13 mouse cellular contexts compared by ENCODE assay signal in genomic region chr8:79105186-79105585, GRCm38 (mm10).
DNase-seq lines count a peak whose midpoint lies in the region; ATAC-seq and TF ChIP-seq lines count a peak whose summit lies in the region.
"Had no signal": no experiment of that assay in that cellular context is flagged by ENCODE, and none has a peak within 500 bp of the region (broad histone marks: within the 10 kb centered on the region; RNA-seq: fewer than 3 reads in every experiment).

No protein-coding gene starts in this region.

- WGBS in heart, embryonic 16.5 days = 61% methylated on average over 10 of the region's 10 CpGs
- 69% methylated on average over 10 of the region's 10 CpGs for WGBS in neural tube, embryonic 15.5 days
- 38% methylated on average over 10 of the region's 10 CpGs for WGBS in intestine, embryonic 15.5 days
- 83% methylated on average over 10 of the region's 10 CpGs for WGBS in midbrain, postnatal 0 days

- H3K27ac ChIP-seq in heart, embryonic 16.5 days (ENCODE audit: low read length) = peak overlapping the region; percentile 34
- H3K27ac ChIP-seq in neural tube, embryonic 15.5 days (replicated peaks) = 0 out of 2 replicates have a peak overlapping the region, but pooled peaks have one; percentile 5
- peak overlapping the region; percentile 68; the same call in 1 of the 2 replicates for H3K27ac ChIP-seq in intestine, embryonic 15.5 days
- no peak overlapping the region for H3K27ac ChIP-seq in midbrain, postnatal 0 days (ENCODE audit: low read depth, low read length)

- H3K27me3 ChIP-seq in heart, embryonic 16.5 days (ENCODE audit: control insufficient read depth, insufficient read depth, low read length) = no peaks in the 10 kb centered on the region
- no peaks in the 10 kb centered on the region for H3K27me3 ChIP-seq in neural tube, embryonic 15.5 days (replicated peaks)
- H3K27me3 ChIP-seq in intestine, embryonic 15.5 days (replicated peaks) = no peaks in the 10 kb centered on the region
- no peaks in the 10 kb centered on the region for H3K27me3 ChIP-seq in midbrain, postnatal 0 days (ENCODE audit: insufficient read depth, low read length)
- H3K27me3 ChIP-seq: CH12.LX; megakaryocyte, embryonic 14.5 days; Patski had no signal

- H3K4me1 ChIP-seq in heart, embryonic 16.5 days (ENCODE audit: control insufficient read depth, insufficient read depth, low read length) = peaks cover 10% of the 10 kb centered on the region
- H3K4me1 ChIP-seq in neural tube, embryonic 15.5 days = peaks cover 22% of the 10 kb centered on the region
- H3K4me1 ChIP-seq in intestine, embryonic 15.5 days (replicated peaks) = peaks cover 31% of the 10 kb centered on the region
- no peaks in the 10 kb centered on the region; the same call in 1 of the 2 replicates for H3K4me1 ChIP-seq in midbrain, postnatal 0 days (ENCODE audit: insufficient read depth, low read length)

- no peak overlapping the region for H3K9ac ChIP-seq in heart, embryonic 16.5 days (ENCODE audit: low read length)
- no peak overlapping the region for H3K9ac ChIP-seq in neural tube, embryonic 15.5 days (replicated peaks)
- H3K9ac ChIP-seq in intestine, embryonic 15.5 days = no peak overlapping the region
- no peak overlapping the region for H3K9ac ChIP-seq in midbrain, postnatal 0 days (replicated peaks; ENCODE audit: low read length, poor library complexity, severe bottlenecking)

- no peak for TF ChIP-seq CTCF in midbrain, postnatal 0 days (IDR thresholded peaks at IDR 0.05)

- no peak overlapping the region for H3K4me3 ChIP-seq in heart, embryonic 16.5 days (ENCODE audit: low read length)
- no peak overlapping the region for H3K4me3 ChIP-seq in neural tube, embryonic 15.5 days (replicated peaks)
- H3K4me3 ChIP-seq in intestine, embryonic 15.5 days (replicated peaks) = no peak overlapping the region
- no peak overlapping the region for H3K4me3 ChIP-seq in midbrain, postnatal 0 days (ENCODE audit: low read depth, low read length)
- H3K4me3 ChIP-seq: megakaryocyte, embryonic 14.5 days had no signal

- no peak overlapping the region for H3K4me2 ChIP-seq in heart, embryonic 16.5 days (ENCODE audit: low read depth, low read length)
- H3K4me2 ChIP-seq in neural tube, embryonic 15.5 days = no peak overlapping the region
- H3K4me2 ChIP-seq in intestine, embryonic 15.5 days (replicated peaks) = no peak overlapping the region; the same call in 1 of the 2 replicates
- no peak overlapping the region for H3K4me2 ChIP-seq in midbrain, postnatal 0 days (ENCODE audit: low read depth, low read length, poor library complexity, severe bottlenecking)

- no peak for ATAC-seq in heart, embryonic 16.5 days (replicated peaks; ENCODE audit: extremely low read depth, insufficient read depth, low FRiP score)
- no peak for ATAC-seq in neural tube, embryonic 15.5 days (ENCODE audit: low FRiP score)
- ATAC-seq in intestine, embryonic 15.5 days = no peak
- no peak for ATAC-seq in midbrain, postnatal 0 days (ENCODE audit: low FRiP score)
- ATAC-seq: Patski had no signal

- no peaks in the 10 kb centered on the region for H3K36me3 ChIP-seq in heart, embryonic 16.5 days (ENCODE audit: control insufficient read depth, insufficient read depth)
- H3K36me3 ChIP-seq in neural tube, embryonic 15.5 days = no peaks in the 10 kb centered on the region
- H3K36me3 ChIP-seq in intestine, embryonic 15.5 days = peaks cover 3% of the 10 kb centered on the region; the same call in 1 of the 2 replicates
- H3K36me3 ChIP-seq in midbrain, postnatal 0 days (ENCODE audit: insufficient read depth, low read length) = no peaks in the 10 kb centered on the region

- DNase-seq in heart, adult 18-20 months = no peak
- no peak for DNase-seq in neural tube, embryonic 10.5 days (ENCODE audit: extremely low spot score, low spot score)
- no peak for DNase-seq in midbrain, postnatal 0 days (ENCODE audit: low spot score)
- DNase-seq in spleen, postnatal 10 days (ENCODE audit: low spot score in 2 of 2) = no peak
- DNase-seq: cerebellum, postnatal 10 days; heart, postnatal 10 days; layer of hippocampus, adult 9-11 months had no signal

- H3K9me3 ChIP-seq in heart, embryonic 16.5 days (replicated peaks; ENCODE audit: control insufficient read depth, low read length) = no peaks in the 10 kb centered on the region
- no peaks in the 10 kb centered on the region for H3K9me3 ChIP-seq in neural tube, embryonic 15.5 days (replicated peaks)
- H3K9me3 ChIP-seq in intestine, embryonic 15.5 days = no peaks in the 10 kb centered on the region
- H3K9me3 ChIP-seq in midbrain, postnatal 0 days (ENCODE audit: low read length) = no peaks in the 10 kb centered on the region
- H3K9me3 ChIP-seq: megakaryocyte, embryonic 14.5 days had no signal
